Mouse (Mus musculus) lung, postnatal 10 days (tissue): ENCODE measurements around the gene Gm11634.
A peak's percentile ranks its signal among the peaks of the same experiment; 100 is the strongest.

Experiments used
- DNase-seq: peaks from one replicate; pipeline ENCODE4 v3.0.0; 2021

Gm11634 gene

DNA sequence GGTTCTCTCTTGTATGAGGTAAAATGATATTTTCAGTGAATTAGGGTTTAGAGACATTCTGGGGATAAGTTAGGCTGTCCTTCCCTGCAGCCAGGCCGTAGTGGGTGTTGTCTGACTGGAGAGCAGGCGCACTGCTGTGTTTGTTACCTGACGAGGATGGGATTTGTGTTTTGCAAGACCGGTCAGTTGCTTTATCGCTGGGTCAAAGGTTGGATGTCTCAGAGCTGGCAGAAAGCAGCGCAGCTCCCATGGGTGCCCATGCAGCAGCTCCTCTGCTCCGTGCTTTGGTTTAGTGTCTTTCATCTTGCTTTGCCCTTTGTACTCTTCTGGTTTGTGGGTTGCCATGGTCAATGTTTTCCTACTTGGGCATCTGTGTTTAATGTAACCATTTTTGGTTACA is 42.5 kb downstream of the Gm11634 start:
- DNase-seq, result no peak

DNA sequence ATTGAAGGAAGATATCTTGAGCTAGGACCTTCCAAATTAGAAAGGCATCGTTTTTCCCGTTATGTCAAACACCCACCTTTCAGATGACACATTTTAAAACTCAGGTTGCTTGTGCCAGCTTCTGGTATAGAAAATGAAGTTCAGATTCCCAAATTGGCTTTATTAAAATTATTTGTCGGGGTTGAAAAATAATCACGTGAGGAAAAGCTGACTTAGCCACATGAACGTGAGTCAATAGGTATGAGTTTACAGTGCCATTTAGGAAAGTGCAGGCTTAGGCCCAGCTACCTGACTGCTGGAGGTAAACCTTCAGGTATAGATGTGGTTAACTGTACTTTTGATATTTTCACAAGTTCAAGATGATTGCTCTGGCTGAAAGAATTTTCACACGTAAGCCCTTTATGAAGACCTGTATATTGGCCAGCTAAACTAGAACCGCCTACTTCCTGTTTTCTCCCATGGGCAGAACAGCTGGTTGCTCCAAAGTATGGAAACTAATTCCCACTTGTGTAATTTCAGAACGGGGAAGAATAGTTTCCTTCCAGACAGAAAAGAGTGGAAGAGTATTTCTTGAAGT is 45.6 kb downstream of the Gm11634 start:
- peak; percentile 24 for DNase-seq

DNA sequence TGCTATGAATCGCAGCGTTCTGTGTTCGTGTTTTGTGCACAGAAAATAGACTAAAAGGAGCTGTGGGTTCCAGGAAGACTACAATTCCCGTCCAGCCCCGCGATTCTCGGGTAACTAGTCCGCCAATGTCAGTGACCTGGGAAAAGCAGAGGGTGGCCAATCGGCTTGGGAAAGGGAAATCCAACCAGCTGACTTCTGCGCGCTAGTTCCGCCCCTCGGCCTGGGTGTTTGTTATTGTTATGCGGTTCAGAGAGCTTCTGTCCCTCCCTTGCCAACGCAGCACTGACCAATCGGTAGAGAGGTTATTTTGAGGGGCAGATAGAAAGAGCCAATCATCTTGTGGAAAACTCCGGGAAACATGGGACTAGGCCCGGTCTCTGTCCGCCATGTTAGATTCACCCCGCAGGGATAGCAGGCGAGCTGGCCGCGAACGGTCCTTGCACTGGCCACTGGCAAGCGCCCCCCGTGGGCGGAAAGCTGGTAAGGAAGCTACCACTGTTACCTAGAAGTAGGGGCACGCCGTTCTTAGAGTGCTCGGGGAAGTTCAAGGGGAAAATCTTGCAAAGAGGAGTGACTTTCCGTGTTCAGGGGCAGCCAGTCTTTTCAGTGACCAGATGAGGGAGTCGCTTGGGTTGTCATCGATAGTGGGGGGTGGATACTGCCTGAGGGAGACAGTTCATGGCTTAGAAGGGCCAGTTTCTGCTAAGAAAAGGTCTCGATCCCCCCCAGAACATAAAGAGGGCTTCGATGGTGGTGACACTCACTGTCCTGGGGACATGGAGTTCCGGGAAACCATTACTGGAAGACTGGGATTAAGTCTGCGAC is 46.4 kb downstream of the Gm11634 start:
- DNase-seq, result peak; percentile 99

DNA sequence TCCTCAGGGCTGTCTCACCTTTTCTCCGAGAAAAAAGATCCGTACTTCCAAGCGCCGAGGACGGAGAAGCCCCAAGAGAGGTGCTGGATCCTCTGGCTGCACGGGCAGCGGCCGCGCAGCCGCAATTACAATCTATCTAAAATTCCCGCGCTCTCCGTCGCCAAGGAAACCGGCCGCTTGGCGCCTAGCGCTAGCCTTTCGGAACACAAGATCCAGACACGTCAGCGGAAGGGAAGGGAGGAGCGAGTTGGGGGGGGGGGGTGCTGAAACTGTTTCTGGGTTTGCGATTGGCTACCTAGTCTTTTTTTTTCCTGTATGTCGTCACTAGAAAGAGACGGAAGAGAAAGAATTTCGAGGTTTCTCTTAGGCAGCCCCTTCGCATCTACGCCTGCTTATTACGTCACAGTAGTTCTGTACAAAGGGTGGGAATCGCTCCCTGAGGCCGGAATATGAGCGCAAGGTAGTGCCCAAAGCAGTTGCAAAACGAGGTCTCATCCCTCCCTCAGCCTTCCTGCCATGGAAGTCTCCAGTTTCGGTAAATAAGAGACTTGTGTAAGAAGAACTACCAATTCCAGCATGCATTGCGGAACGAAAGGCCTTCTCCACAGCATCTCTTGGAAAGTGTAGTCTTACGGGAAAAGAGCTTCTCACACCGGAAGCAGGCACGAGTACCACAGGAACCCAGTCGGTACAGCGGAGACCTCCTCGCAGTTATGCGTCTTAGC is 47.1 kb downstream of the Gm11634 start, which contains the start of the genes Brca1 and Nbr1:
Brca1 (minus strand) TSS at position 205 of the 725 bp plus-strand sequence.
Nbr1 (plus strand) TSS at position 399 of the 725 bp plus-strand sequence.
- peak; percentile 95 for DNase-seq

DNA sequence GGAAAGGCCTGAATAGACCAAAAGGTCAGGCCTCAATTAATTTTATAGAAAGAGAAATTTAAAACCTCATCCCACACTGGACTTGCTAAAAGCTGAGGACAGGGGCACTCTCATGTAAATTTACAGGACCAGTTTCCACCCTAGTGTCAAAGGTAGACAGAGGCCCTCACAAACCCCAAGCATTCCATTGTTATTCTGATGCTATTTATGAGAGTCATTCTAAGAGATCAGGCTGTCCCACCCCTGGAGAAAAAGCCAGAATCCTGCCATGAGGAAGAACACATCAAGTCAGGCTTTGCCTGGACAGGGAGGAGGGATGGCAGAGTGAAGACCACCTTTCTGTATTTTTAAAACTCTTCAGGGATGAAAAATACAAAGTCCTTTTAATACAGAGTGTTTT is 50.5 kb downstream of the Gm11634 start:
- no peak for DNase-seq

DNA sequence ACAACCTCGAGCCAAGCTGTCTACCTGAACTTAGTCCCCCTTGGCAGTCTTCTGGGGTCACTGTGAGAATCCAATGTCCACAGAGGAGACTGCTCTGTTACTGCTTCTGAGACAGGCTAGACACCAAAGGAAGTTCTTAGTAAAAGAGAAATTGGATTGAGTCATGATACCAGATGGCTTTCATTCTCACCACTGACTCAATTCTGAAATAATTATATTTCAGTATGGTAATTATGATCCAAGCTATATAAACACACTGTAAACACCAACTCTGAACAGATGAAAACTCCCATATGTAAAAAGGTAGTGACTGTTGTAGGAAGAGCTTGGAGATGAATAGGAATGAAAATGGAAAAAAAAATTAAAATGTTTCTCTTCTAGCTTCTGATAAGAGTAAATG is 54.9 kb downstream of the Gm11634 start:
- DNase-seq, result no peak
